Mouse (Mus musculus) mouse trophoblast stem cell (cell line): ENCODE data around the gene Odaph.
"Not testable (repeated sequence)": the region's sequence is repeated elsewhere in the genome, so short reads cannot be mapped to it uniquely, and the experiment has no call there.

Experiments used
- in situ Hi-C, 2 experiments: fragments of 300-500 bp; cut with MseI, MboI; formaldehyde crosslinking; loops; 2 replicates in 1 of 2; 3 replicates in 1 of 2; pipeline ENCODE4 v1.15.1; 2025

The Odaph gene

GRCm38 (mm10) chr5:91987236-91987635 is at the start of gene Odaph:
Gene Odaph (plus strand): TSS chr5:91987475.
- in situ Hi-C loops = no loop called here

- in situ Hi-C loops = not testable (repeated sequence)
Measured at GRCm38 (mm10) chr5:91945609-91946008, 41.7 kb upstream of the Odaph start.

- in situ Hi-C loops = no loop called here
Measured at GRCm38 (mm10) chr5:91947008-91947407, 40.3 kb upstream of the Odaph start.

- in situ Hi-C loops = no loop called here
Measured at GRCm38 (mm10) chr5:91949441-91949840, 37.8 kb upstream of the Odaph start.

GRCm38 (mm10) chr5:91951404-91951803 is 35.9 kb upstream of the Odaph start:
- in situ Hi-C loops = no loop called here

- in situ Hi-C loops = no loop called here
Measured at GRCm38 (mm10) chr5:91956991-91957760, 30.1 kb upstream of the Odaph start.

- in situ Hi-C loops = no loop called here
Measured at GRCm38 (mm10) chr5:91959096-91959495, 28.2 kb upstream of the Odaph start.

GRCm38 (mm10) chr5:91959986-91960385 is 27.3 kb upstream of the Odaph start:
- in situ Hi-C loops = no loop called here

GRCm38 (mm10) chr5:91960606-91961254 is 26.5 kb upstream of the Odaph start:
- in situ Hi-C loops = no loop called here

- in situ Hi-C loops = no loop called here
Measured at GRCm38 (mm10) chr5:91961370-91961769, 25.9 kb upstream of the Odaph start.

GRCm38 (mm10) chr5:91962259-91962638 is 25.0 kb upstream of the Odaph start:
- in situ Hi-C loops = no loop called here

- in situ Hi-C loops = no loop called here
Measured at GRCm38 (mm10) chr5:91962639-91963440, 24.4 kb upstream of the Odaph start, which contains the start of gene Rchy1. Gene Rchy1 (minus strand): TSS chr5:91963068.

GRCm38 (mm10) chr5:91972046-91972445 is 15.2 kb upstream of the Odaph start:
- in situ Hi-C loops = no loop called here

GRCm38 (mm10) chr5:91974002-91974401 is 13.3 kb upstream of the Odaph start:
- in situ Hi-C loops = no loop called here

- in situ Hi-C loops = no loop called here
Measured at GRCm38 (mm10) chr5:91975758-91976157, 11.5 kb upstream of the Odaph start.

GRCm38 (mm10) chr5:91976566-91977396 is 10.5 kb upstream of the Odaph start:
- in situ Hi-C loops = no loop called here

GRCm38 (mm10) chr5:91977397-91977770 is 9.9 kb upstream of the Odaph start:
- in situ Hi-C loops = no loop called here

- in situ Hi-C loops = no loop called here
Measured at GRCm38 (mm10) chr5:91981176-91981840, 6.0 kb upstream of the Odaph start.

GRCm38 (mm10) chr5:91983490-91983889 is 3.8 kb upstream of the Odaph start:
- in situ Hi-C loops = no loop called here

- in situ Hi-C loops = no loop called here
Measured at GRCm38 (mm10) chr5:91985721-91986120, 1.6 kb upstream of the Odaph start.

- in situ Hi-C loops = no loop called here
Measured at GRCm38 (mm10) chr5:91987799-91988198, 524 bp downstream of the Odaph start.
